Mouse (Mus musculus) heart, postnatal 4 days (tissue): ENCODE data around the gene Rhox4c. TPM values are rescaled to one million over a fixed set of nuclear protein-coding genes. Genes with fewer than 3 reads are reported as not detected.
"Not testable (repeated sequence)": the region's sequence is repeated elsewhere in the genome, so short reads cannot be mapped to it uniquely, and the experiment has no call there.

Source experiments
- DNase-seq: peaks from one replicate; pipeline ENCODE4 v3.0.0; 2021
- total RNA-seq, 2 experiments: library from RNA; stranded (reverse); gene quantifications; 2 replicates each; pipeline ENCODE4 v1.2.3; 2021

Rhox4c gene
- not detected for total RNA-seq

GRCm38 (mm10) chrX:37480037-37480436, at the start of gene Rhox4c:
Rhox4c (plus strand) TSS chrX:37480337.
- DNase-seq = not testable (repeated sequence)

- DNase-seq = not testable (repeated sequence)
Measured at GRCm38 (mm10) chrX:37432194-37432593, 47.9 kb upstream of the Rhox4c start, which contains the start of gene Rhox4b. Rhox4b (plus strand) TSS chrX:37432494.

GRCm38 (mm10) chrX:37453380-37453779, 26.8 kb upstream of the Rhox4c start, which contains the start of gene Rhox2c:
Rhox2c (plus strand) TSS chrX:37453680.
- not testable (repeated sequence) for DNase-seq

GRCm38 (mm10) chrX:37458285-37458684, 21.9 kb upstream of the Rhox4c start, which contains the start of gene Rhox3c:
Rhox3c (plus strand) TSS chrX:37458585.
- not testable (repeated sequence) for DNase-seq

- DNase-seq = not testable (repeated sequence)
Measured at GRCm38 (mm10) chrX:37514059-37514458, 33.9 kb downstream of the Rhox4c start, which contains the start of gene Rhox4d. Rhox4d (plus strand) TSS chrX:37514359.

- DNase-seq = not testable (repeated sequence)
Measured at GRCm38 (mm10) chrX:37530152-37530551, 50.0 kb downstream of the Rhox4c start, which contains the start of gene Rhox2e. Rhox2e (plus strand) TSS chrX:37530452.

Other genes with a start within 250 kb of the Rhox4c start
- gene Rhox2a, start 235.4 kb upstream of the Rhox4c start, total RNA-seq = not detected
- not detected for gene Rhox3a, start 230.4 kb upstream of the Rhox4c start, total RNA-seq
- gene Rhox4a, start 215.0 kb upstream of the Rhox4c start, total RNA-seq = not detected
- not detected for gene Rhox3a2, start 100.3 kb upstream of the Rhox4c start, total RNA-seq
- not detected for gene Rhox4a2, start 89.5 kb upstream of the Rhox4c start, total RNA-seq
- gene Rhox2b, start 68.3 kb upstream of the Rhox4c start, total RNA-seq = not detected
- not detected for gene Rhox4b, start 47.8 kb upstream of the Rhox4c start, total RNA-seq
- not detected for gene Rhox2c, start 26.7 kb upstream of the Rhox4c start, total RNA-seq
- gene Rhox3c, start 21.8 kb upstream of the Rhox4c start, total RNA-seq = not detected
- gene Rhox2d, start 13.1 kb downstream of the Rhox4c start, total RNA-seq = not detected
- gene Rhox4d, start 34.0 kb downstream of the Rhox4c start, total RNA-seq = not detected
- gene Rhox2e, start 50.1 kb downstream of the Rhox4c start, total RNA-seq = not detected
- not detected for gene Rhox3e, start 61.7 kb downstream of the Rhox4c start, total RNA-seq
- not detected for gene Rhox4e, start 77.1 kb downstream of the Rhox4c start, total RNA-seq
- not detected for gene Rhox2f, start 91.1 kb downstream of the Rhox4c start, total RNA-seq
- gene Rhox3f, start 100.7 kb downstream of the Rhox4c start, total RNA-seq = not detected
- not detected for gene Rhox4f, start 127.4 kb downstream of the Rhox4c start, total RNA-seq
- not detected for gene Rhox3g, start 148.3 kb downstream of the Rhox4c start, total RNA-seq
- gene Rhox2g, start 163.1 kb downstream of the Rhox4c start, total RNA-seq = not detected
- gene Rhox4g, start 171.0 kb downstream of the Rhox4c start, total RNA-seq = not detected
- not detected for gene Rhox3h, start 188.4 kb downstream of the Rhox4c start, total RNA-seq
- not detected for gene Rhox2h, start 192.9 kb downstream of the Rhox4c start, total RNA-seq